Mouse (Mus musculus): ENCODE measurements at regions not wholly inside any gene's neighbourhood (a gene's known extent, or its start where the extent isn't known, plus 50 kb on each side); places are given as distances from the start of the nearest gene placed in this dataset.
A peak's percentile ranks its signal among the peaks of the same experiment; 100 is the strongest.

DNA sequence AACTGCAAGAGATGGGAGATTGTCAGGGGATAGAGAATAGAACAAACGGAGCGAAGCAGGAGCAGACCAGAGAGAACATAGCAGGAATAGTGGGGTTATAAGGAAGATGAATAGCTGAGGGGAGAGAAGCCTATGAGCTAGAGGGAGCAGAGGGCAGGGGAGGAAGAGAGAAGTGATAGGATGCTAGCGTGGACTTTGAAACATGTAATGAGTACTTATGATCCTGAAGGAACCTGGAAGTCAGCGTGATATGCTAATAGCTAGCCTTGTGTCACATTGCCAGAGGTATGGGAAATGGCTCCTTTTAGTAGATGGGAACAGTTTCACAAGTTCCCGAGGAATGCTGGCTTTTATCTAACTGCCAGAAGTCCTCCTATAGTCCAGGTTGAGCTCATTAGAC lies 51.8 kb downstream of the Calml3 start:
- DNase-seq (ENCODE audit: low spot score in 2 of 2) = no peak

DNA sequence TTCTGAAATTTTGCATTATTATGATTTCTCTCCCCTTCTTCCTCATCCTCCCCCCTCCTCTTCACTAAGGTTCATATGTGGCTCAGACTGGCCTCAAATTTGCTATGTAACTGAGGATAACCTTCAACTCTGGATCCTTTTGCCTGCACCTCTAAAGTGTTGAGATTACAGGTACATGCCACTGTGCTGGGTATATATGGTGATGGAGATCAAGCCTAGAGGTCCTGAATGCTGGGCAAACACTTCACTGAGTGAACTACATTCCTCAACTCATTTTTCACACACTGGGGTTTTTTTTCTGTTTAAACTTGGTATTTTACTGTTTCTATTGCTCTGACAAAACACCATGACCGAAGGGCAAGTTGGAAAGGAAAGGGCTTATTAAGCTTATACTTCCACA lies 52.9 kb downstream of the Calml3 start:
- DNase-seq (ENCODE audit: low spot score in 2 of 2) = no peak

DNA sequence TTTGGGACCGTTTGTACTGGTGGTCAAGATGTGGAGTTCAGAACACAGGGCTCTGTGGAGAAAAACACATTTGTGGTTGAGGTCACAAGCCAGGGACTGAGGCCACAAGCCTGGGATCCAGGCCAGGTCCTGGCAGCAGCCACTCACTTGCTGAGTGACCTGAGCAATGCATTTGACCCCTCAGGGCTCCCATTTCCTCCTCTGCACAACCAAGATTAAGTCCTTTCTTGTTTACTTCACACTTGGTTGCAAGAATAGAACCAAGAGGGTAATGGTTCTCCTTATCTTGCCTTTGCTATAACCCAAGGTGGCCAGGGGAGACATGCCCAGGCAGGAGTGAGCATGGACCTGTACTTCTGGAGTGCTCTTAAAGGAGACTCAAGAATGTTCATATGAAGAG lies 53.4 kb downstream of the Calml3 start:
- peak in 1 of 2 experiments; percentile 66 for DNase-seq (ENCODE audit: low spot score in 2 of 2)

DNA sequence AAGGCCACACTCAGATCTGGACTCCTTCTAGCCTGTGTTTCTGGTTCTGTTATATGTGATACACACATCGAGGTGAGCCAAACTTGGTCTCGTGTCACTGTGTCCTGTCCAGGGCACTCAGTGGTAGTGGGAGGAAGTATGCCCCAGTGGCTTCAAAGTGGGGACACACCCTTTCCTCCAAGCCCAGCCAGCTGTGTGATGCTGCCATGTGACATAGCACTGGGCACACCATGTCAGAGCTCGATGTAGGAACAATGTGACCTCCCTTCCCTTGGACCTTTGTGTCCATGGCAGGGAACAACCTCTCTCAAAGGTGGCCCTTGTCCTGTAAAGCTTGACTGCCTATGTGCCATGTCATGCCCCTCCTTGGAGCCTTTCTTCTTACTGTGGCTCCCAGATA lies 54.5 kb downstream of the Calml3 start:
- no peak for DNase-seq (ENCODE audit: low spot score in 2 of 2)

DNA sequence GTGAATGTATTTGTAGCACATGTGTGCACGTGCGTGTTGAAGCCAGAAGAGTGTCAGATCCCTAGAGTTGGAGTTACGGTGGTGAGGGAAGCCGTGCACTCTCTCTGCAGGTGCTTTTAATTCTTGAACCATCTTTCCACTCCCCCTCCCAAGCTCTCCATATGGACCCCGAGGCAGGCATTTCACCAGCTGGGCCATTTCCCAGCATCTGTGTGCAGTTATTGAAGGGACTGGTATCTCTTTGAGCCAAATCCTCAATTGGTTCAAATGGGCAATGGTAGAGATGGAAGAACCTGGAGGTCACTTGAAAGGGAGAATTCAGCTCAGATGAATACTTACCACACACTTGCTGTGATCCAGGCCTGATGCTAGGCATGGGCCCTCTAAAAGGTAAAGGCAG lies 55.3 kb downstream of the Calml3 start:
- DNase-seq (ENCODE audit: low spot score in 2 of 2) = no peak

DNA sequence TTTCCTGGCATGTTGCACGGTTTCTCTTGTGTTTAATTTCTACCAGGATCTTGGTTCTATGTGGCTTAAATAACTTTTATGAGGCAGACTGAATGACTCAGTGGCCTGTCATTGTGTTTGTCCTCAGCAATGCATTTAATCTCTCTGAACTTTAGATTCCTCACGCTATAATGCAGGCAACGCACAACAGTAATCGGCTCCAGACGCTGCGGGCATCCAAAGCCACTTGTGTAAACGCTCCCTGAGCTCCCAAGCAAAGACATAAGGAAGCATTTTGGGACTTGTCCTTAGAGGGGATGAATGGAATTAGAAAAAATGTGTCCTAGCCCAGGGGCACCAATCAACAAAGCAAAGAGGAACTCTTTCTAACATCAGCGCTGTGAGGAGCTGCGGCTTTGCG lies 57.6 kb downstream of the Calml3 start:
- no peak for DNase-seq (ENCODE audit: low spot score in 2 of 2)

DNA sequence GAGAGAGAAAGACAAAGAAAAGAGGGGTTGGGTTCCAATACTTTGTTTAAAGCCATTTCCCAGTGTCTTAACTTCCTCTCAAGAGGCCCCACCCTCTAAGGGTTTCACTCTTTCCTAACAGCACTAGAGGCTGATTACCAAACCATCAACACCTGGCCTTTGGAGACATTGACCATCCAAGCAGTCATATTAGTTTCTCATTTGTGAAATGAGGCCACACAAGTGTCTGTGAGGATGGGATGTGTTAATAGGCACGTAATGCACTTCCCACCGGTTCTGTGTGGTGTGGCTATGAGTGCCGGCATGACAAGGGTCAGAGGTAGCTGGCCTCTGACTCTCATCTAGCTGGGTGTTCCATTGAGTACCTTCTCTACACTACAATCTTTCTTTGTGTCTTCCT lies 59.2 kb downstream of the Calml3 start:
- no peak for DNase-seq (ENCODE audit: low spot score in 2 of 2)

DNA sequence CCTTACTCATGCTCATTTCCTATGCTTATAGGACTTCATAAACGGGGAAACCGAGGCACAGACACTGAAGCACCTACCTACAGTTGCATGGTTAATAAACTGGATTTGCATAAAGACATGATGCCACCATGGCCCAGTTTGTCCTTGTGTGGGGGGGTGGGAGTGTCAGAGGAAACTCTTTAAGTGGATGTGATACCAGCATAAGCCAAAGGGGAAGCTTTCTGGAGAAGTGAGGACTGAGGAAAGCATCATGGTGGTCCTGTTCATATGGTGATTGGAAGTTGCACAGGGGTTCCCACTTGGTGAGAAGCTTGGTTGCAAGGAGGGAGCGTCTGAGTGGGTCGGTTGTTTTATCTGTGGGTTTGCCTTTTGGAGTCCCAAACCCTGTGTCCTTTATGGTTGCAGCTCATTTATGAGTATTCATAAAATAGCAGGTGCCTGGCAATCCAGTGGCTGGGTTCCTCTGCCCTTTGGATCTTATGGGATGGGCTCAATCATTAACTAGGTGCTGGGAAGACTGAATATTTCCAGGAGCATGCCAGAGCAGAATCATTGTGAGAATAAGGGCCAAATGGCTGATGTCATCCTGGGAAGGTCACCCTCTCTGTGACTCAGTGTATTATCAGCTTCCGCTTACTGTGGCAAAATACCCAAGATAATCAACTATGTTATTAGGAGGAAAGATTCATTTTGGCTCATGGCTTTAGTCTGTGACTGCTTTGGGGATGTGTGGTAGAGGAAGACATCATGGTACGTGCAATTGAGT lies 60.2 kb downstream of the Calml3 start:
- no peak for DNase-seq (ENCODE audit: low spot score in 2 of 2)

DNA sequence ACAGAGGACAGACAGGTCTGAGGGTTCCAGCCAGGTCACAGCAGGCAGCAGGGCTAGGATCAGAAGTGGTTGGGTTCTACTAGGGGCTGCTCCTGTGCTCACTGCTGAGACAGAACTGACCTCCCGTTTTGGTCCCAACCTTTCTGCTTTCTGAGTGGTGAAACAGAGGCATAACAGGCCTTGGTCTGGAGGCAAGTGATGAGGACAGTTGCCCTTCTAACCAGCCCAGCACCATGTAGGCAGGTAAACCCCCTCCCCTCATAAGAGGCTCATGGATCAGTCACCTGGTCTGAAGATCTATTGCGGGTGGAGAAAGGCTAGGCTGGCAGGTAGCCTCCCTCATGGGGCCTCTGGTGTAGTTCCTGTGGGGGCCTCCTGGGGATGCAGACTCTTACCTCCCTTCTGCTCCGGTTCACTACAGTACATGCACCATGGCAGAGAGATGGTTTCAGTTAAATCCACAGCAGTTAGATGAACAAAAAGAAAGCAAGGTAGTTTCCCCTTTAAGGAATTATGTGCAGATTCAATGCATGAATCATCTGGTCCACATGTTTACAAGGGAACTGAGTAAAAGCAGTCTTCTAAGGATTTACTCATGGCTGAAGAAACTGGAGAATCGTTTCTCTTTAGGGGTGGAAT lies 61.2 kb downstream of the Calml3 start:
- no peak for DNase-seq (ENCODE audit: low spot score in 2 of 2)

DNA sequence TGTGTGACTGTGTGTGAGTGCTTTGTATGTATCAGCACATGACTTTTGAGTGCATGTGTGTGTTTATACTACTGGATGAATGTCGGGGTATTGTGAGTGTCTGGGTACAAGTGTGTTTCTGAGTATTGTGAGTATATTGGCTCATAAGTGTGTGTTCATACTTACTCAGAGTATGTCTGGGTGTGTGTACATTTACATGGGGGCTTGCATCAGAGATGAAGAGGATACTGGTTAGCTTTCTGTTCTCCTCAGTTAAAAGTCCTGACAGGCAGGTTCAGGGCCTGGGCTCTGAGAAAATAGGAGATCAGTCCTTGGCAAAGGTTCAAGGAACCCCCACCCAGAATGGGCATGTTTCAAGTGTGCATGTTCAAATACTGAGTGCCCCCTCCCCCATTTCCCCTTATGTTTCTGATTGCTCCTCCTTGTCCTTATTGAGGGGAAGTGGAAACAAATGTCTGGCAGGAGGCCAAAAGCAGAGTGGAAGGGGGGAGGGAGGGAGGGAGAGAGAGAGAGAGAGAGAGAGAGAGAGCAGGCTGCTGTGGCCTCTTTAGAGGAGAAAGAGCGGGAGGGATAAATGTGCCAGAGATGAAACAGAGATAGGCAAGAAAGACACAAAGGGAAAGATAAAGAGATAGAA lies 61.9 kb downstream of the Calml3 start:
- no peak for DNase-seq (ENCODE audit: low spot score in 2 of 2)

DNA sequence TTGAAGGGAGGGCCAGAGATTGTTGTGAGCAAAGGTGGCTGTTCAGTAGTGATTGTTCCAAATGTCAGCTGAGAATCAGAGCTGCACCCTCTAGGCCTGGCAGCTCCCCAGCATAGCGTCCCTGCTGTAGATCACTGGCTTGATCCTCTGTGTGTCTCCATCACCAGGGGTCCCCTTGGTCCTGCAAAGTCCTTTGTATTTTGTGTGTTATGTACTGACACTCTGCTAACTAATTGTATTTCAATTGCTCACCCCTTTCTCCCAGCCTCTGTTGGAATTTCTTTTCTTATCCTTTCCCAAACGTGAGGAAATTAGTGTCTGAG lies 73.5 kb downstream of the Calml3 start:
- DNase-seq (ENCODE audit: low spot score in 2 of 2) = no peak

DNA sequence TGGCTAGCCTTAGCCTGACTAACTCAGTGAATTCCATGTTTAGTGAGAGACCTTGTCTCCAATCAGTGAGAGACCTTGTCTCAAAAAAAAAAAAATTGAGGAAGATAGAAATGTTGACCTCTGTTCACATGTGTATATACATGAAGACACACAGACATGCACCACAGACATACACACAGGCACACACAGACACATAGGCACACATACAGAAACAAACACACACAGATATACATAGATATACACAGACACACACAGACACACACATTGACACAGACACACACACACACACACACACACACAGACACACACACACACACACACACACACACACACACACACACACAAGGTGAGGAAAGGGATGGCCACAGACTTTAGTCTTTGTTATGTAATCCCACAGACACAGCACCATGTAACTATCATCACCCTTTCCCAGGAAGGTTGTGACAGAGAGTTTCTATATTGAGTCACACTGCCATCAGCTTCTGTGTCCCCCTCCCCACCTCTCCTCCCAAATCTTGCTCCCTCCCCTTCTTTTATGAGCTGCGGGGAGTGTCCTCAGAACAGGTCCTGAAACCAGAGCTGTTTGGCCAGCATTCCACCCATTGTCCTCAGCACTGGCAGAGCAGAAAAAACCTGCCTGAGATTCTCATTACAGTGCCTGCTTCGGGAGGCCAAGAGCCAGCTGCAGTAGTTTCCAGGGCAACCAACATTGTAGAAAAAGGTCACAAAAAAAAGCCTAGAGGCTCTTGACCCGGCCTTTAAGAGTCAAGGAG lies 74.0 kb downstream of the Calml3 start:
- DNase-seq (ENCODE audit: low spot score in 2 of 2) = no peak

DNA sequence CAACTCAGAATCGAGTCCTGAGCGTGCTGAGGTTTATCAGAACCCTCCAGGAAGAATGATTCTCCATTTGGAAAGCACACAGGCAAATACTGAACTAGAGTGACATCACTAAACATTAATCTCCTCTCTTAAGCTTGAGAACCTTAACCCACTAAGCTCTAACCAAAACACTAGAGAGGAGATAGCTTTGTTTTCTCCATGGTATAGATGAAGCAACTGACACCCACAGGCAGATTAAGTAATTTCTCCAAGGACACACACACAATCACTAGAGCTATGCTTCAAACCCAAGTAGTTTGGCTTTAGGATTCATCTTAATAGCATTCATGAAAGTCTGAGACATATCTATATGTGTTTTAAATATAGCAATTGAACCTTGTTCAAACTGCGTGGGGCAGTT lies 75.2 kb downstream of the Calml3 start:
- DNase-seq (ENCODE audit: low spot score in 2 of 2) = no peak

DNA sequence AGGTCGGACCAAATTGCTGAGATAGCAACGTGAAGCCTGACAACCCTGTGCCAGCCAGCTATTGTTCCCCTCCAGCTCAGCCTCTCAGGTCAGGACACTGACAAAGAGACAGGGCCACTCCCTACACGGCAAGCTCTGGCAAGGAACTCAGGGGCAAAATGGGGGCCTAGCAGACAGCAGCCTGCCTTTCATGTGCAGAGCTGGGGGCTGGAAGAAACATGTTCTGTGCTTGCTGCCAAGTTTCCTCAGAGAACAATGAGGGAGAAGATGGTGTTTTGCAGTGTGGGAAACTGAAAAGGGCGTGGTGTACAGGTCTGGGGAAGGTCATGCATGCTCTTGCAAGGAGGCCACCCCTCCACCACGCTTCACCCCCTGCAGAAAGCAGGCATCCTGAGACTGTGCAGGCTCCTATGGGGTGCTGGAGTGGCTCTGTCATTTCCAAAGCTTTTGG lies 77.8 kb downstream of the Calml3 start:
- DNase-seq (ENCODE audit: low spot score in 2 of 2) = no peak

DNA sequence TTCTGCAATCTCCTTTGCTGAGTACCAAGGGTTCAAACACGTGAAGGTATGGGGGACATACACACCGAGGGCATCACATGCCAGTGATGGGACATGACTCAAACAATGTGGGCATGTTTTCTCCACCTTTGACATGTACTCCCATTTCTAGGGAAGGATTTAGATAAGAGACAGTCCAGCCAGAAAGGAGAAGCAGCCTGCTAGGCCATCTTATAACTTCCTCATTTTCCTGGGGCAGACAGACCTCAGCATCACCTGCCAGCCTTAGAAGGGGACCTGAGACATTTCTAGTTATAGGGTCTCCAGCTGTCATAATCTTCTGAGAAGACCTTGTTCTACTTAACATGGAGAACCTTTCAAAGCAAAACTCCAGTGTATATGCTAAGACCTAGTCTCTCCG lies 78.3 kb downstream of the Calml3 start:
- DNase-seq (ENCODE audit: low spot score in 2 of 2) = no peak

DNA sequence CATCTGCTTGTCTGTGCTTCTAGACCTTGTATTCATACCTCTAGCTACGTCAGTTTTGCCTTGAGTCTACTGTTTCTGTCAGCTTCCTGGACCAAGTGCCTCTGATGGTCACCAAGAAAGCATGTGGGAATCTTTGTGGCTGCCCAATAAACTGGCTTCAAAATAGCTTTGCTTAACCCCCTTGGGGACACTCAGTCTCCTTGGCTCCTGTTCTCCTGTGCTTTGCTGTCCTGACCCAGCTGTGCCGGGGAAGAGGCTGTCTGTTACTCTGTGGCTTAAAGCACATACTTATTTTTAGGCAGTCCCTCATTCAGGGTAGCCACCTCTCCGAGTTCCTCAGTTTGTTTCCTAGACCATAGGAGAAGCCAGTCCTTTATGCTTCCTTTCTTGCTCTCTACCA lies 79.8 kb downstream of the Calml3 start:
- DNase-seq (ENCODE audit: low spot score in 2 of 2) = no peak

DNA sequence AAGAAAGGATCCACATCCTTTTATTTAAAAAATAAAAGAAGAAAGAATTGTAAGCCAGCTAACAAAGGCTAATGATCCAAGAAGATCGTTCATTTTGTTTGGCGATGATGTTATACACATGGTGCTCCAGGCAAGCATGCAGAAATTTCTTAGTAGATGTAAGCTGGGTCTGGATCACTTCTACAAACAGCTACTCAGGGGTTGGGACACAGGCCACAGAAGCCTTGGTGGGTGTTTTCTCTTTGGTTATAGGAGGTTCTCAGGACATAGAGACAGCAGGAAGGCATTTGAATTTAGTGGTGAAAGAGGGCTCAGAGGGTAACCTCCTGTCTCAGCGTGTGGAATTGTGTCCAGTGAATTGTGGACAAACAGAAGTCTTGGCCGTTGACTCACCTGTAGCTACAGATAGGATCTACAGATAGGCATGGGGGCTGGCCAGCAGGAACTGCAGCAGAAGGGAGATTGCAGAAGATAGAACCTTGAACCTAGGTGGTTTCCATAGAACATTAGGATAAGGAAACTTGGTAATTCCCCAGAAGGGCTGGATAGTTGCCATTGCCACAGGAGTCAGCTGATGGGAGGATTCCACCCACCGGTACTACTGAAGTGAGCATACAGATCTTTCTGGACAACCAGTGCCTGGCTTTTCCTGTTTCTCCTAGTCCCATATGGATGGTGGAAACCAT lies 80.5 kb downstream of the Calml3 start:
- peak in 1 of 2 experiments; percentile 47 for DNase-seq (ENCODE audit: low spot score in 2 of 2)

DNA sequence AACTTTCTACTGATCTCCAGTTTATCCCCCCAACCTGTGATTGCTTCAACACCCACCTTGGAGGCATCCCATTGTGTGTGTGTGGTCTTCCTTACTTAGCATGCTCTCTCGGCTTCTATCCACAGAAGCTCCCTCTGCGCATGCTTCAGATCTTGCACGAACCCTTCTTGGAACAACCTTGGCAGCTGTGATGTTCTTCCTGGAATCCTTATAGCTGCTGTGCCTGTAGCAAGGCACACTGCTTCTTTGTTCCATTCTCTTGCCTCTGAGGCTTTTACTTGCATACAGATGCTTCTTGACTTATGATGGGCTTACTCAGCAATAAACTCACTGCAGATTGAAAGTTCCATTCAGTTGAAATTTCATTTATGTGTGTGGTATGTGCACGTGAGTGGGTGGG lies 81.2 kb downstream of the Asb13 start:
- no peak for DNase-seq (ENCODE audit: low spot score in 2 of 2)

DNA sequence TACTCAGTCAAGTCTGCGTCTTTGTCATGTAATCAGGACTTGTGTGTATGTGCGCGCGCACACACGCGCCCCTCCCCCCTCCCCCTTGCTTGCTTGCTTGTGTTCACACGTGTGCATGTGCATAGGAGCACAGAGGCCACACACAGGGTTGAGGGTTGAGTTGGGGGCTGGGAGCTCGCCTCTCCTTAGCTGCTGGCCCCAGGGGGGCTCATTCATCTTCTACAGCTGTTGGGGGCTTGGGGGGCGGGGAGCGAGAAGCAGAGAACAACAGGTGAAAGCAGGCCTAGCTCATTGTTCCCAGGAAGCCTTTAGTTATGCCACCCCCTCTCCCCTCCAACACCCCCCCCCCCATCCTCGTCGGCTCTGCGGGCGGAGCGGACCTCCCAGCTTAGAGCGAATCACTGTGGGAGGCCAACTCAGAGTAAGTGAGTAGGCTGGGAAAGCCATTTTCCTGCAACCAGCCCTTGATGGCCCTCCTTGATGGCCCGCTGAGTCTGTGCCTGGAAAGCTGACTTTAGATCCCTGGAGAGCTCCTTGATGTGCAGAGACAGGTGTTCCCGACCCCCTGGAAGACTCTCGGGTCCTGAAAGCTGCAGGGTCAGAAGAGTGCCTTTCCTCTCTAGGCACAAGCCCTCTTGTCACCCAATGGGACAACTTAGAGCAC lies 78.8 kb downstream of the Asb13 start:
- DNase-seq (ENCODE audit: low spot score in 2 of 2) = no peak

DNA sequence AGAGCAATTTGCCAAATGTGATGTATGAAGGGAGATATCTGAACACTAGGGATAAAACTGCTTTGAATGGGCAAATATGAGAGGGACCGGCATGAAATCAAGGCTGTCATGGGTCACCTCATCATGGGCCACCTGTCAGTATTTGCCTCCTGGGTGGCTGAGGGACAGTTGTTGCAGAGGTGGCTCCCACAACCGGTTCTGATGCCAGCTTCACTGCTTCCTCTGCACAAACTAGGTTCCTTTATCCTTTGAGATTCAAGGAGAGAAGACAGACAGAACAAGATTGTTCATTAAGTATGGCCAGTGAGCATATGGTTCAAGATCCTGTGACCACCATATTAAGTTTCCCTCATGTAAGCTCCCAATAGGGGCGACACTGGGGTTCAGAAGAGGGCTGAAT lies 78.3 kb downstream of the Asb13 start:
- DNase-seq (ENCODE audit: low spot score in 2 of 2) = no peak

DNA sequence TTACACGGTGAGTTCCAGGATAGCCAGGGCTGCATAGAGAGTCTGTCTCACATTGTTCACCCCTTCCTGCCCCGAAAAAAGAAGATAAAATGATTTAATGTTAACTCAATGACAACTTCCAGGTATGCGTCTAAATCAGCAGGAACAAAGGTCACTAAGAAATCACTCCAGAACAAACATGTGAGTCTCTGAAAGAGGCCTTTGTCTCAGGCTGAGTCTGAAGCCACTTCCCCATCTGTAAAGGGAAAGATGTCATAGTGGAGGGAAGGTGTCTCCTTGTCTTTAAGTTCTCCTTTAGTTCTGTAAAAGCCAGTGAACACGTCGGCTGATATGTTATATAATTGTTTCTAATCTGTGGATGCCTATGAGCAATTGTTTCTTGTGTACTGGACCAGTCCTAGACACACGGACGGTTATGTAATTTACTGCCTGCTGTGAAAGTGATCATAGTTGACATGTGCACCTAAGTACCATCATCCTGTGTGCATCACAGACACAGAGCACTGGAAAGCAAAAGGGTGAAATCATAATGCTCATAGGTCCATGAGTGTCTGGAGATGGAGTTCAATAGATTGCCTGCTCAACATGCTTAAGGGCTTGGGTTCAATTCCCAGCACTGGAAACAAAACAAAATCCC lies 76.3 kb downstream of the Asb13 start:
- DNase-seq (ENCODE audit: low spot score in 2 of 2) = no peak

Data from urinary bladder, adult 18-20 months (tissue).